Mouse (Mus musculus): ENCODE measurements around the gene Gng5.

DNA sequence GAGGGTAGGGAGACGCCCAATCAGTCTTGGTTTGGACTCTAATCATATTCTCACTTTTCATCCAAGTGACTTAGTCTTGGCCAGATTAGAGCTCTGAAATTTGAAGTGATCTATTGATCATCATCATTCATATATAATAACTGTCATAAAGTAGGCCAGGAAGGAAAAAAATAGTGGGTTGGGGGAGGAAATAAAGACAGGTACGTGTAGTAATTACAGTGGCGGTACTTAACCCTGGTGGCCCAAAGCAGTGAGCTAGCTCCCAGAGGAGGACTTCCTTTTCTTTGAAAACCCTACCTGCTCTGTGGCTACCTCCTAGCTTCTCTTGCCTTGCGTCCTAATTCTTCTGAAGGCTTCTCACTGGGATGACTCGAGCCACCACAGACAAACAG is 1.2 kb downstream of the Gng5 start:
- no peak for TF ChIP-seq RAD21 (IDR thresholded peaks at IDR 0.05; ENCODE audit: low read depth, low read length)
- no peak for TF ChIP-seq EP300 (IDR thresholded peaks at IDR 0.05; ENCODE audit: low read depth in 1 of 2, low read length in 2 of 2)
- peak; percentile 27; the same call in 1 of the 2 replicates for TF ChIP-seq ZMIZ1 (IDR thresholded peaks at IDR 0.05; ENCODE audit: low read depth, low read length)
- TF ChIP-seq ZNF384 (IDR thresholded peaks at IDR 0.05; ENCODE audit: low read depth, low read length): no peak
- TF ChIP-seq POLR2A (IDR thresholded peaks at IDR 0.05; ENCODE audit: control insufficient read depth in 1 of 2, insufficient read depth in 1 of 2, low read depth in 1 of 2, low read length in 2 of 2, poor library complexity in 1 of 2): no peak
- TF ChIP-seq MAFK (IDR thresholded peaks at IDR 0.05; ENCODE audit: borderline replicate concordance, low read depth, low read length): no peak
- no peak for TF ChIP-seq ELF1 (IDR thresholded peaks at IDR 0.05; ENCODE audit: low read depth, low read length)
- TF ChIP-seq HCFC1 (IDR thresholded peaks at IDR 0.05; ENCODE audit: low read depth, low read length): no peak
- TF ChIP-seq CTCF (IDR thresholded peaks at IDR 0.05 in 2 of 3, conservative IDR thresholded peaks at IDR 0.05 in 1 of 3; ENCODE audit: control insufficient read depth in 1 of 3, insufficient read depth in 1 of 3, low read depth in 2 of 3, low read length in 3 of 3, poor library complexity in 1 of 3, severe bottlenecking in 1 of 3): no peak
- TF ChIP-seq ETS1 (IDR thresholded peaks at IDR 0.05; ENCODE audit: low read depth, low read length): no peak
- TF ChIP-seq TCF12 (IDR thresholded peaks at IDR 0.05; ENCODE audit: low read depth, low read length): no peak
- TF ChIP-seq GATA1 (IDR thresholded peaks at IDR 0.05; ENCODE audit: low read depth, low read length): no peak
- no peak for TF ChIP-seq USF2 (IDR thresholded peaks at IDR 0.05; ENCODE audit: borderline replicate concordance in 1 of 2, insufficient read depth in 1 of 2, low read depth in 1 of 2, low read length in 2 of 2)

Measured in MEL (cell line).